In genomic region chr10:121318397-121318950, GRCm38 (mm10) we compare ENCODE assay signal across 11 mouse cellular contexts.
"Had no signal": no experiment of that assay in that cellular context is flagged by ENCODE, and none has a peak within 500 bp of the region (broad histone marks: within the 10 kb centered on the region; RNA-seq: fewer than 3 reads in every experiment).

No protein-coding gene starts in this region.

- H3K4me3 ChIP-seq: limb, embryonic 13.5 days; midbrain, embryonic 13.5 days had no signal

- H3K9ac ChIP-seq: limb, embryonic 13.5 days; liver, embryonic 14.5 days; lung, embryonic 14.5 days; midbrain, embryonic 13.5 days had no signal

- H3K27ac ChIP-seq: limb, embryonic 13.5 days; liver, embryonic 14.5 days; midbrain, embryonic 13.5 days; stomach, postnatal 0 days had no signal

- H3K36me3 ChIP-seq: limb, embryonic 13.5 days; midbrain, embryonic 13.5 days had no signal

- DNase-seq: kidney, adult 8-10 months; layer of hippocampus, postnatal 36 days; lung, embryonic 14.5 days; thymus, adult 2 months; thymus, postnatal 36 days had no signal

- H3K4me2 ChIP-seq: limb, embryonic 13.5 days; lung, embryonic 14.5 days; midbrain, embryonic 13.5 days had no signal

- H3K9me3 ChIP-seq: limb, embryonic 13.5 days; midbrain, embryonic 13.5 days had no signal

- ATAC-seq: inflammation-experienced regulatory T-cells, adult 6 months; intestine, postnatal 0 days; midbrain, embryonic 13.5 days had no signal
